Mouse (Mus musculus) small intestine, adult 2 months (tissue): ENCODE measurements around the gene Ttc39a. TPM values are rescaled to one million over a fixed set of nuclear protein-coding genes. Genes with fewer than 3 reads are reported as not detected.

ENCODE experiments used
- H3K27ac ChIP-seq: fragments of 200-500 bp; 2 replicates; pipeline ENCODE4 v1.5.1; 2012; ENCODE audit warnings: low read depth, low read length, control low read depth, inconsistent platforms; ENCODE audit not compliant: insufficient read depth
- H3K27me3 ChIP-seq: fragments of 200-500 bp; 2 replicates; pipeline ENCODE4 v1.6.1; 2012; ENCODE audit warnings: mild to moderate bottlenecking, moderate library complexity, low read length, inconsistent platforms; ENCODE audit not compliant: control insufficient read depth, insufficient read depth
- H3K36me3 ChIP-seq: fragments of 200-500 bp; 2 replicates; pipeline ENCODE4 v1.6.1; 2012; ENCODE audit warnings: mild to moderate bottlenecking, low read length, control low read depth, inconsistent platforms; ENCODE audit not compliant: control insufficient read depth, insufficient read depth
- H3K4me1 ChIP-seq: fragments of 200-500 bp; 2 replicates; pipeline ENCODE4 v1.6.1; 2012; ENCODE audit warnings: low read length, inconsistent platforms, mixed read lengths; ENCODE audit not compliant: control insufficient read depth, insufficient read depth, insufficient read length
- H3K4me3 ChIP-seq: fragments of 200-500 bp; 2 replicates; pipeline ENCODE4 v1.5.1; 2012; ENCODE audit warnings: low read depth, mild to moderate bottlenecking, control low read depth, inconsistent platforms, low read length, moderate library complexity
- CTCF ChIP-seq: fragments of 200-500 bp; IDR thresholded peaks from 2 replicates; pipeline ENCODE4 v1.5.1; 2012; ENCODE audit warnings: low read depth, mild to moderate bottlenecking, control low read depth, inconsistent platforms, low read length, moderate library complexity, mixed read lengths; ENCODE audit not compliant: insufficient replicate concordance, insufficient read length; ENCODE audit errors: extremely low read depth
- POLR2A ChIP-seq: fragments of 200-500 bp; IDR thresholded peaks from 2 replicates; pipeline ENCODE4 v1.6.1; 2012; ENCODE audit warnings: low read depth, mild to moderate bottlenecking, control low read depth, inconsistent platforms, low read length, moderate library complexity
- WGBS: fragments of 180-500 bp; shearing (Covaris S2); methylation state at CpG from one replicate; pipeline ENCODE4 v1.1.7; 2018; 5-methylcytosine and 5-hydroxymethylcytosine counted together
- polyA plus RNA-seq: library from polyadenylated mRNA; depleted of rRNA; stranded (reverse); fragments of >200 nt; gene quantifications from 2 replicates; pipeline ENCODE4 v1.2.3, GENCODE M21; 2012

Ttc39a gene
- polyA plus RNA-seq, 1 experiment, result 17.5 TPM

- Histone ChIP-seq H3K4me3 (no peak overlapping the region), H3K4me1 (peaks cover 3% of the 10 kb centered on the region), H3K36me3 (no peaks in the 10 kb centered on the region), H3K27ac (no peak overlapping the region), H3K27me3 (no peaks in the 10 kb centered on the region)
- 75% methylated on average over 6 of the region's 6 CpGs for WGBS
- no peak for TF ChIP-seq CTCF
- TF ChIP-seq POLR2A, result no peak
Observed at GRCm38 (mm10) chr4:109433641-109434040, 27.2 kb downstream of the Ttc39a start.

GRCm38 (mm10) chr4:109434256-109434655, 27.8 kb downstream of the Ttc39a start:
- Histone ChIP-seq H3K36me3 (no peaks in the 10 kb centered on the region), H3K27me3 (no peaks in the 10 kb centered on the region), H3K4me1 (peaks cover 3% of the 10 kb centered on the region), H3K4me3 (no peak overlapping the region), H3K27ac (no peak overlapping the region)
- TF ChIP-seq CTCF, result no peak
- TF ChIP-seq POLR2A, result no peak
- WGBS, result 91% methylated on average over 1 of the region's 1 CpGs

- TF ChIP-seq CTCF, result peak; percentile 87; the same call in 1 of the 2 replicates
- TF ChIP-seq POLR2A, result no peak
- Histone ChIP-seq H3K27ac (no peak overlapping the region), H3K27me3 (no peaks in the 10 kb centered on the region), H3K4me1 (no peaks in the 10 kb centered on the region), H3K4me3 (no peak overlapping the region), H3K36me3 (no peaks in the 10 kb centered on the region)
- 56% methylated on average over 9 of the region's 9 CpGs for WGBS
Observed at GRCm38 (mm10) chr4:109437913-109438878, 31.8 kb downstream of the Ttc39a start.

GRCm38 (mm10) chr4:109439101-109439500, 32.7 kb downstream of the Ttc39a start:
- Histone ChIP-seq H3K27ac (no peak overlapping the region), H3K4me1 (no peaks in the 10 kb centered on the region), H3K27me3 (no peaks in the 10 kb centered on the region), H3K4me3 (no peak overlapping the region), H3K36me3 (no peaks in the 10 kb centered on the region)
- no peak for TF ChIP-seq POLR2A
- TF ChIP-seq CTCF, result no peak
- WGBS, result 77% methylated on average over 8 of the region's 8 CpGs

- TF ChIP-seq POLR2A, result no peak
- no peak for TF ChIP-seq CTCF
- H3K36me3 ChIP-seq, result no peaks in the 10 kb centered on the region
- H3K4me3 ChIP-seq, result no peak overlapping the region
- WGBS, result 61% methylated on average over 3 of the region's 3 CpGs
- no peaks in the 10 kb centered on the region for H3K27me3 ChIP-seq
- no peak overlapping the region for H3K27ac ChIP-seq
- no peaks in the 10 kb centered on the region for H3K4me1 ChIP-seq
Observed at GRCm38 (mm10) chr4:109439825-109440248, 33.4 kb downstream of the Ttc39a start.

- no peak overlapping the region for H3K27ac ChIP-seq
- no peaks in the 10 kb centered on the region for H3K4me1 ChIP-seq
- no peak overlapping the region for H3K4me3 ChIP-seq
- TF ChIP-seq POLR2A (no peak), CTCF (no peak)
- no peaks in the 10 kb centered on the region for H3K27me3 ChIP-seq
- H3K36me3 ChIP-seq, result no peaks in the 10 kb centered on the region
- WGBS, result 96% methylated on average over 5 of the region's 5 CpGs
Observed at GRCm38 (mm10) chr4:109440381-109440780, 34.0 kb downstream of the Ttc39a start.

GRCm38 (mm10) chr4:109441000-109441399, 34.6 kb downstream of the Ttc39a start:
- Histone ChIP-seq H3K27me3 (no peaks in the 10 kb centered on the region), H3K4me1 (no peaks in the 10 kb centered on the region), H3K27ac (no peak overlapping the region), H3K36me3 (no peaks in the 10 kb centered on the region), H3K4me3 (no peak overlapping the region)
- WGBS, result 96% methylated on average over 3 of the region's 3 CpGs
- no peak for TF ChIP-seq POLR2A
- no peak for TF ChIP-seq CTCF
